17 mouse cellular contexts compared by ENCODE assay signal in the genomic region with DNA sequence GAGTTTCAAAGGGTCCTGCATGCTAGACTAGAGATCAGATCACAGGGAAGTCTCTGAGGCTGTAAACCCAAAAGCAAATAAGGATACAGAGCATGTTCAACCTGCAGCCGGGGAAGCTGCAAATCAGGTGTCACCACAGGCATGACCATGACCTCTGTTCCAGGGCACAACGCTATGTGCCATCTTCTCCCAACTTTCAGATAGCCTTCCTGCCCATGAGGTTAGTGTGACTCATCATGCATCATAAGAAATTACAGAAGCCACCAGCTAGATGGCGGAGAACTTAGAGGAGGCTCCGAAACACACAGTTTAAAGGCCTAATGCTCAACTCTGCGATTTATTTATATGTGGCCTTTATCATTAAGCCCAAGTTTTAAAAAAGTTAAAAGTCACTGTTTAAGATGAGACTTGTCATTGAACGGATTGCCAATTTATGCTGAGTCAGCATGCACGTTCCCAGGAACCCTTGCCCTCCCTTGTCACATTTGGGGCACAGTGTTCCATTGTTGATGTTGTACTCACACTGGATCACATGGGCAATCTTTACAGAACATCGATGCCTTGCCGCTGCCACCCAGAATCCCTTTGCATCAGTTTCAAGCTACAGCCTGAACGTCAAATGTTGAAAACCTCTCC.
"Had no signal": no experiment of that assay in that cellular context is flagged by ENCODE, and none has a peak within 500 bp of the region (broad histone marks: within the 10 kb centered on the region; RNA-seq: fewer than 3 reads in every experiment).

No protein-coding gene starts in this region.

- H3K36me3 ChIP-seq: midbrain, embryonic 10.5 days; midbrain, embryonic 12.5 days; neural tube, embryonic 13.5 days; neural tube, embryonic 15.5 days had no signal

- H3K9me3 ChIP-seq: midbrain, embryonic 12.5 days; neural tube, embryonic 13.5 days; neural tube, embryonic 15.5 days had no signal

- H3K4me3 ChIP-seq: midbrain, embryonic 10.5 days; midbrain, embryonic 12.5 days; myocyte; neural tube, embryonic 13.5 days; neural tube, embryonic 15.5 days had no signal

- DNase-seq: lung, adult 18-20 months; lung, embryonic 14.5 days; lung, postnatal 4 days; midbrain, embryonic 14.5 days; retina, postnatal 1 day; right cerebral cortex, adult 18-20 months; right cerebral cortex, postnatal 25 days; right cerebral cortex, postnatal 4 days; spleen, adult 18-20 months; thymus, adult 18-20 months; thymus, postnatal 14 days; thymus, postnatal 36 days had no signal

- H3K27ac ChIP-seq: midbrain, embryonic 10.5 days; midbrain, embryonic 12.5 days; neural tube, embryonic 13.5 days; neural tube, embryonic 15.5 days had no signal

- H3K9ac ChIP-seq: lung, embryonic 14.5 days; midbrain, embryonic 12.5 days; neural tube, embryonic 13.5 days; neural tube, embryonic 15.5 days had no signal

- H3K4me1 ChIP-seq: midbrain, embryonic 10.5 days; midbrain, embryonic 12.5 days; neural tube, embryonic 13.5 days; neural tube, embryonic 15.5 days had no signal
